9 mouse cellular contexts compared by ENCODE assay signal in the genomic region with DNA sequence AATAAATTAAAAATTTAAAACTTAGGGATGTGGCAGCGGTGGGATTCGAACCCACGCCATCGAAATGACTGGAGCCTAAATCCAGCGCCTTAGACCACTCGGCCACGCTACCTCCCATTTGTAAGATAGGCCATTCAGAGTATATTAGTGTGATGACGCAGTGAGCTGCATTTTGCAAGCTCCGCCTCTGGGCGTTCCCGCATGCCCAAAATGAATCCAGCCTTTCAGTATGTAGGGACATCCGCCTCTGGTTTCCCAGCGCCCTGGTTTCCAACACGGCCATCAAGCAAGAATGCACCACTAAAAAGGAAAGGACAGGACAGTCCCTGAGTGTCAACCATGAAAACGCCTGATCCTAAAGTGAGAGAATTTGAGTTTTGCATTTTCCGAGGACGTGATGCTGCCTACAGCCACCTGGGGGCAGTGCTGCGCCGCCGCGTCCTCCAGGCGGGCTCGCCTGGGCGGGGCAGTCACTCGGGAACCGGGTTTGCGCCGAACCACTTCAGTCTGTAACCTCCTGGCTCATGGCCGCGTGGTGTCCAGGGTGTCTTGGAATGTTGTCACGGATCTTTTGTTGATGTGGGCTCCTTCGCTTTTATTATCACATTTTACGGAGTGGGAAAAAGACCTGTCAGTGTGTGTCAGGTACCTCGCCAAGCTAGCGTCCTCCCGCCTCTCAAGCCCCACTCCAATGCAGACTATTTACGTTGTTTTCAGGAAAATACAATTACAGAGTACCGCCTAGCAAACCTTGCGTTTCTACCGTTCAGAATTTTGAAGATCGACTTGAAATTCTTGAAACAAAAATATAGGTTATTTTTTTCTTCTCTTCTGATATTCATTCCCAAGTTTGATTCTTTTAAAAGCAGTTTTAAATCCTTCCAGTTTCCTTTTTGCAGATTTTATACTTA. TPM values are rescaled to one million over a fixed set of nuclear protein-coding genes. Genes with fewer than 3 reads are reported as not detected.
A peak's percentile ranks its signal among the peaks of the same experiment; 100 is the strongest.
DNase-seq lines count a peak whose midpoint lies in the region; ATAC-seq and TF ChIP-seq lines count a peak whose summit lies in the region.
"Had no signal": no experiment of that assay in that cellular context is flagged by ENCODE, and none has a peak within 500 bp of the region (broad histone marks: within the 10 kb centered on the region; RNA-seq: fewer than 3 reads in every experiment).

No protein-coding gene starts in this region.

- peak overlapping the region; percentile 83 for H3K27ac ChIP-seq in brown adipose tissue, adult 24 weeks (replicated peaks; ENCODE audit: low read depth, low read length)
- peak overlapping the region; percentile 71 for H3K27ac ChIP-seq in heart, embryonic 13.5 days (replicated peaks)
- peak overlapping the region; percentile 74 for H3K27ac ChIP-seq in kidney, postnatal 0 days
- peak overlapping the region; percentile 84 for H3K27ac ChIP-seq in liver, embryonic 11.5 days (ENCODE audit: low read depth, low read length)

- H3K4me1 ChIP-seq in brown adipose tissue, adult 24 weeks (ENCODE audit: control insufficient read depth, insufficient read depth, insufficient read length, low read length): no peaks in the 10 kb centered on the region
- H3K4me1 ChIP-seq in heart, embryonic 13.5 days: peaks cover 18% of the 10 kb centered on the region
- 0 out of 2 replicates have a peak, but pooled peaks cover 7% of the 10 kb centered on the region for H3K4me1 ChIP-seq in kidney, postnatal 0 days (replicated peaks; ENCODE audit: insufficient read depth, low read length)
- peaks cover 8% of the 10 kb centered on the region; the same call in 1 of the 2 replicates for H3K4me1 ChIP-seq in liver, embryonic 11.5 days (replicated peaks; ENCODE audit: control insufficient read depth, insufficient read depth, low read length)

- peak overlapping the region; percentile 82 for H3K9ac ChIP-seq in heart, embryonic 13.5 days
- peak overlapping the region; percentile 60 for H3K9ac ChIP-seq in kidney, postnatal 0 days (ENCODE audit: low read depth, low read length)
- H3K9ac ChIP-seq in liver, embryonic 11.5 days (ENCODE audit: low read depth, low read length): peak overlapping the region; percentile 72

- H3K9me3 ChIP-seq in heart, embryonic 13.5 days: no peaks in the 10 kb centered on the region
- H3K9me3 ChIP-seq in kidney, postnatal 0 days (replicated peaks; ENCODE audit: low read length): no peaks in the 10 kb centered on the region
- no peaks in the 10 kb centered on the region for H3K9me3 ChIP-seq in liver, embryonic 11.5 days (ENCODE audit: control insufficient read depth, low read length)

- peak overlapping the region; percentile 84 for H3K4me3 ChIP-seq in brown adipose tissue, adult 24 weeks (ENCODE audit: insufficient read depth, low read depth, low read length)
- H3K4me3 ChIP-seq in heart, embryonic 13.5 days: peak overlapping the region; percentile 66
- peak overlapping the region; percentile 72 for H3K4me3 ChIP-seq in kidney, postnatal 0 days (replicated peaks; ENCODE audit: low read depth, low read length)
- H3K4me3 ChIP-seq in liver, embryonic 11.5 days (ENCODE audit: low read depth, low read length): peak overlapping the region; percentile 64
- peak overlapping the region; percentile 64 for H3K4me3 ChIP-seq in myocyte

- H3K27me3 ChIP-seq in heart, embryonic 13.5 days (replicated peaks): peaks cover 9% of the 10 kb centered on the region; the same call in 1 of the 2 replicates
- no peaks in the 10 kb centered on the region for H3K27me3 ChIP-seq in kidney, postnatal 0 days (ENCODE audit: insufficient read depth, low read length)
- 0 out of 2 replicates have a peak, but pooled peaks cover 4% of the 10 kb centered on the region for H3K27me3 ChIP-seq in liver, embryonic 11.5 days (replicated peaks; ENCODE audit: control insufficient read depth, insufficient read depth, low read length)
- H3K27me3 ChIP-seq in myocyte (ENCODE audit: control insufficient read depth, insufficient read depth, insufficient read length): no peaks in the 10 kb centered on the region

- no peak overlapping the region for H3ac ChIP-seq in myocyte (ENCODE audit: control insufficient read depth, insufficient read length)

- no peaks in the 10 kb centered on the region for H3K79me2 ChIP-seq in myocyte (ENCODE audit: control insufficient read depth, insufficient read depth)

- 2% methylated on average over 41 of the region's 41 CpGs for WGBS in heart, embryonic 13.5 days
- under 1% methylated on average over 41 of the region's 41 CpGs for WGBS in kidney, postnatal 0 days
- WGBS in liver, embryonic 11.5 days: 1% methylated on average over 41 of the region's 41 CpGs

- no peaks in the 10 kb centered on the region for H3K36me3 ChIP-seq in heart, embryonic 13.5 days
- no peaks in the 10 kb centered on the region for H3K36me3 ChIP-seq in kidney, postnatal 0 days (ENCODE audit: insufficient read depth, low read length)
- H3K36me3 ChIP-seq in liver, embryonic 11.5 days (ENCODE audit: control insufficient read depth, insufficient read depth, low read length): no peaks in the 10 kb centered on the region
- no peaks in the 10 kb centered on the region for H3K36me3 ChIP-seq in myocyte (ENCODE audit: control insufficient read depth, insufficient read depth)

- ATAC-seq in CD4-positive, CD25-positive, alpha-beta regulatory T cell, adult 4 months: peak; percentile 69
- ATAC-seq in erythroid progenitor cell, adult 5-6 weeks (replicated peaks; ENCODE audit: low FRiP score, poor library complexity, severe bottlenecking): peak; percentile 76
- ATAC-seq in heart, embryonic 13.5 days (ENCODE audit: extremely low read depth, insufficient number of reproducible peaks, low FRiP score, low TSS enrichment): peak; percentile 81
- ATAC-seq in kidney, postnatal 0 days (replicated peaks; ENCODE audit: low FRiP score, low read depth): peak; percentile 84
- peak; percentile 81 for ATAC-seq in liver, embryonic 11.5 days (replicated peaks; ENCODE audit: low FRiP score)

- TF ChIP-seq CTCF in kidney, postnatal 0 days (IDR thresholded peaks at IDR 0.05; ENCODE audit: low read depth): peak; percentile 99

- peak; percentile 77 for TF ChIP-seq POLR2A in myocyte (IDR thresholded peaks at IDR 0.05; ENCODE audit: insufficient read length, low read depth)

- DNase-seq in kidney, postnatal 0 days (ENCODE audit: low spot score): peak; percentile 93
- DNase-seq in liver, embryonic 11.5 days (ENCODE audit: low spot score): peak; percentile 96
- DNase-seq in spleen, postnatal 4 days (ENCODE audit: low spot score in 2 of 2): peak; percentile 96 to 99

- peak overlapping the region; percentile 76 for H3K4me2 ChIP-seq in heart, embryonic 13.5 days
- peak overlapping the region; percentile 68 for H3K4me2 ChIP-seq in kidney, postnatal 0 days (ENCODE audit: low read length)
- peak overlapping the region; percentile 80 for H3K4me2 ChIP-seq in liver, embryonic 11.5 days
- peak overlapping the region; percentile 86 for H3K4me2 ChIP-seq in myocyte (ENCODE audit: low read depth)

TF ChIP-seq in myocyte, 11 proteins besides CTCF, POLR2A, EP300 and RAD21:
- TF ChIP-seq E2F4 (IDR thresholded peaks at IDR 0.05; ENCODE audit: insufficient read depth) (peak; percentile 55), POLR2AphosphoS2 (IDR thresholded peaks at IDR 0.05; ENCODE audit: insufficient read length, low read depth) (peak; percentile 73), MYOD1 (IDR thresholded peaks at IDR 0.05; ENCODE audit: control insufficient read depth in 1 of 3, insufficient read length in 2 of 3, low read depth in 2 of 3) (peak in 1 of 3 experiments; percentile 10), CEBPB (IDR thresholded peaks at IDR 0.05; ENCODE audit: insufficient read depth, poor library complexity, severe bottlenecking) (no peak)

RNA-seq across cellular contexts. Expression of a gene that starts 6.9 kb away (rescaled TPM):
- polyA plus RNA-seq in CD4-positive, CD25-positive, alpha-beta regulatory T cell, adult 4 months (2017; shearing (Covaris generic)): 1 to 10 TPM; 5.6 to 6.0 TPM
- 3.5 and 5.0 TPM in 2 replicates for polyA plus RNA-seq in brown adipose tissue, adult 24 weeks (2012; ENCODE audit: insufficient read depth, insufficient read length, missing spikeins)
- total RNA-seq in erythroid progenitor cell, adult 5-6 weeks (2015; ENCODE audit: low replicate concordance): 35.6 and 62.3 TPM in 2 replicates
- 80.2 and 225 TPM in 2 replicates for total RNA-seq in erythroid progenitor cell, adult 5-6 weeks (2017; ENCODE audit: low replicate concordance)
- 16.3 and 16.9 TPM in 2 replicates for polyA plus RNA-seq in heart, embryonic 13.5 days (2015; fragmentation: Nextera tagmentation; extraction: Ambion mirVana)
- polyA plus RNA-seq in kidney, postnatal 0 days (2015; fragmentation: Nextera tagmentation; extraction: Ambion mirVana): 13.8 and 14.9 TPM in 2 replicates
- 21.2 and 23.2 TPM in 2 replicates for polyA plus RNA-seq in liver, embryonic 11.5 days (2014; fragmentation: Nextera tagmentation; extraction: Ambion mirVana)
- 32.3 TPM for polyA plus RNA-seq in myocyte (2012; fragmentation: generic; extraction: Trizol)

RNA-seq across cellular contexts. Expression of a gene that starts 23.5 kb away (rescaled TPM):
- polyA plus RNA-seq in CD4-positive, CD25-positive, alpha-beta regulatory T cell, adult 4 months (2017; shearing (Covaris generic)): not detected
- not detected in 2 replicates for polyA plus RNA-seq in brown adipose tissue, adult 24 weeks (2012; ENCODE audit: insufficient read depth, insufficient read length, missing spikeins)
- not detected in 2 replicates for total RNA-seq in erythroid progenitor cell, adult 5-6 weeks (2015; ENCODE audit: low replicate concordance)
- not detected in 2 replicates for total RNA-seq in erythroid progenitor cell, adult 5-6 weeks (2017; ENCODE audit: low replicate concordance)
- not detected in 2 replicates for polyA plus RNA-seq in heart, embryonic 13.5 days (2015; fragmentation: Nextera tagmentation; extraction: Ambion mirVana)
- polyA plus RNA-seq in kidney, postnatal 0 days (2015; fragmentation: Nextera tagmentation; extraction: Ambion mirVana): not detected in 2 replicates
- polyA plus RNA-seq in liver, embryonic 11.5 days (2014; fragmentation: Nextera tagmentation; extraction: Ambion mirVana): not detected in 2 replicates
- polyA plus RNA-seq in myocyte (2012; fragmentation: generic; extraction: Trizol): not detected
- polyA plus RNA-seq: large intestine, adult 2 months had no signal

Comparison
In these comparisons a context has a peak if more than half of its experiments do, and no peak if none do; other contexts are left out.
1. Peak in every context shown above with its lines: DNase-seq, ATAC-seq, H3K4me3 ChIP-seq and H3K27ac ChIP-seq.